Mouse (Mus musculus): ENCODE data around the gene Ankrd28.
"Not testable (repeated sequence)": the region's sequence is repeated elsewhere in the genome, so short reads cannot be mapped to it uniquely, and the experiment has no call there.

Ankrd28 gene

GRCm38 (mm10) chr14:31790797-31791196, 39.7 kb downstream of the Ankrd28 start:
- no peak for DNase-seq

- DNase-seq: no peak
Observed at GRCm38 (mm10) chr14:31786906-31787305, 43.5 kb downstream of the Ankrd28 start.

- no peak for DNase-seq
Observed at GRCm38 (mm10) chr14:31785681-31786080, 44.8 kb downstream of the Ankrd28 start.

GRCm38 (mm10) chr14:31784975-31785374, 45.5 kb downstream of the Ankrd28 start:
- DNase-seq: no peak

GRCm38 (mm10) chr14:31781309-31782049, 49.0 kb downstream of the Ankrd28 start:
- no peak for DNase-seq

- DNase-seq: no peak
Observed at GRCm38 (mm10) chr14:31780412-31781233, 49.8 kb downstream of the Ankrd28 start.

- no peak for DNase-seq
Observed at GRCm38 (mm10) chr14:31773518-31773917, 56.9 kb downstream of the Ankrd28 start.

GRCm38 (mm10) chr14:31772251-31772650, 58.2 kb downstream of the Ankrd28 start:
- DNase-seq: no peak

- DNase-seq: no peak
Observed at GRCm38 (mm10) chr14:31768531-31768930, 61.9 kb downstream of the Ankrd28 start.

GRCm38 (mm10) chr14:31764083-31764482, 66.4 kb downstream of the Ankrd28 start:
- DNase-seq: no peak

GRCm38 (mm10) chr14:31761727-31762126, 68.7 kb downstream of the Ankrd28 start:
- no peak for DNase-seq

GRCm38 (mm10) chr14:31759195-31759594, 71.3 kb downstream of the Ankrd28 start:
- no peak for DNase-seq

GRCm38 (mm10) chr14:31758410-31758809, 72.0 kb downstream of the Ankrd28 start:
- not testable (repeated sequence) for DNase-seq

GRCm38 (mm10) chr14:31748239-31748873, 82.1 kb downstream of the Ankrd28 start:
- DNase-seq: no peak

- DNase-seq: no peak
Observed at GRCm38 (mm10) chr14:31742523-31742922, 87.9 kb downstream of the Ankrd28 start.

GRCm38 (mm10) chr14:31734811-31735210, 95.6 kb downstream of the Ankrd28 start:
- no peak for DNase-seq

GRCm38 (mm10) chr14:31727522-31727921, 102.9 kb downstream of the Ankrd28 start:
- no peak for DNase-seq

- DNase-seq: no peak
Observed at GRCm38 (mm10) chr14:31722746-31723145, 107.7 kb downstream of the Ankrd28 start.

GRCm38 (mm10) chr14:31721256-31721655, 109.2 kb downstream of the Ankrd28 start:
- DNase-seq: no peak

- DNase-seq: no peak
Observed at GRCm38 (mm10) chr14:31718332-31718731, 112.1 kb downstream of the Ankrd28 start.

- no peak for DNase-seq
Observed at GRCm38 (mm10) chr14:31717360-31717759, 113.1 kb downstream of the Ankrd28 start.

GRCm38 (mm10) chr14:31715669-31716068, 114.8 kb downstream of the Ankrd28 start:
- DNase-seq: no peak

- no peak for DNase-seq
Observed at GRCm38 (mm10) chr14:31709343-31709742, 121.1 kb downstream of the Ankrd28 start.

GRCm38 (mm10) chr14:31700376-31700775, 130.1 kb downstream of the Ankrd28 start:
- DNase-seq: no peak

Measured in kidney, adult 11 months (tissue).